Mouse (Mus musculus): Measurements from ENCODE around the gene Arhgap24.
A peak's percentile ranks its signal among the peaks of the same experiment; 100 is the strongest.
"Not testable (repeated sequence)": the region's sequence is repeated elsewhere in the genome, so short reads cannot be mapped to it uniquely, and the experiment has no call there.

Gene Arhgap24

DNA sequence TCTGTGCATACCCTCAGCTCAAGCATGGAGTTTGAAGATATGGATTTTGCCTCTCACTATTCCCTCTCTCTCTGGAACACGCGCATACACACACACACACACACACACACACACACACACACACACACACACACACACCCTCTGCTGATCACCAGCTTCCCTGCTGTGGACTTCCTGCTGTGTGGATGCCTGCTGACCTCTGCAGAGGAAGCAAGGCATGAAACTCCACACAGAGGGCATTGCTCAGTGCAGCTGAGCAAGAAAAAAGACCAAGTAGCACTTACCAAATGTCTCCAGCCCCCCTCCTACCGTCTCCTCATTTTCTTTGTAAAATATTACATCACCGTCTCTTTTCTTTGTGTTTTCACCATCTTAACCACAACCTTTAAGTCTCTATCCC, 310.1 kb downstream of the Arhgap24 start:
- DNase-seq (ENCODE audit: low spot score in 2 of 2): no peak

DNA sequence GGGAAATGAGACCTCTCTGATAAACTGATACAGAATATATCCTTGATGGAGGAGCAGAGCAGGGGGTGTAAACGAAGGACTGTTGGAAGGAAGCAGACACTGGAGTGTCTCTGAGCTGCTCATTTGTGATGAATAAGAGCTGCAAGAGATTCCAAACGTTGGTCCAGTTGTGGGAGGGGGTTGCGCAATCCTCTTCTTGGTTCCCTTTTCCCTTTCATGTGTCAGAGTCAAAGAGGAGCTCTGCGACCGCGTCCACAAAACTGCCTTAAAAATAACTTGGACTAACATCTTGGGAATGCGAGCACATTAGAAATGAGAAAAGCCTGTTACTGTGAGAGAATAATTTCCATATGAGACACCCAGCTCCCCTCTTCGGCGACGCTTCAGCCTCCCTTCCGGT, 312.3 kb downstream of the Arhgap24 start:
- DNase-seq (ENCODE audit: low spot score in 2 of 2): no peak

DNA sequence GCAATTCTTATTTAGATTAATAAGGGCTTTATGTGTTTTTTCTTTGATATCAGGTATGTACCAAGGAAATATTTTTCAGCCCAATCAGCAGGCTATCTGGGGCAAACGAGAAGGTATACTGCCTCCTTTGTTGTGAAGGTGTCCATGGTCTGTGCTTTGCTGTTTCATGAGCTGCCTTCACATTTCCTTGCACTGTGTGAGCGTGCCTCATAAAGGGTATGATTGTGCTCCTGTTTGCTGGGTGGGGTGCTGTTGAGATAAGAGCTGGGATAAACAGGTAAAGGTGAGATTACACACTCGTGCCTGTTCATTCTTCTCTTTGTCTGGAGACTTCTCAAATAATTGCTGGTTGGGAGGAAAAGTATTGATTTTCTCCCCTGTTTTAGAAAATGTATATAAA, 320.3 kb downstream of the Arhgap24 start:
- DNase-seq (ENCODE audit: low spot score in 2 of 2): no peak

DNA sequence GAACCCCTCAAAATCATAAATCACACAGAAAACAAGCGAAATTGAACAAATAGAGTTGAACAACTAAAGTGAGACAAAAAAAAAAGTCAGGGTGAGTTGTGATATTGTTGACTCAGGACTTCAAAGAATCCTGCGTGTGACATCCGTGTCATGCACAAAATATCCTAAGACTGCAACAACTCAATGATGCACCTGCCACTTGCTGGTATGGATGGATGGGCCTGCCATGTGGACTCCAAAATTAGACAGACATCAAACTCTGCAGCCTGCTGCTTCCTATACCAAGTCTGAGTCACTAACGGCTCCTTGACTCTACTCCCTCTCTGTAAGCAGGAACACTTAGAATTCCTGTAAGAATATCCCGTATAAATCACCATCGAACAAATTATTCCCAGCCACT, 321.6 kb downstream of the Arhgap24 start:
- DNase-seq (ENCODE audit: low spot score in 2 of 2): no peak

DNA sequence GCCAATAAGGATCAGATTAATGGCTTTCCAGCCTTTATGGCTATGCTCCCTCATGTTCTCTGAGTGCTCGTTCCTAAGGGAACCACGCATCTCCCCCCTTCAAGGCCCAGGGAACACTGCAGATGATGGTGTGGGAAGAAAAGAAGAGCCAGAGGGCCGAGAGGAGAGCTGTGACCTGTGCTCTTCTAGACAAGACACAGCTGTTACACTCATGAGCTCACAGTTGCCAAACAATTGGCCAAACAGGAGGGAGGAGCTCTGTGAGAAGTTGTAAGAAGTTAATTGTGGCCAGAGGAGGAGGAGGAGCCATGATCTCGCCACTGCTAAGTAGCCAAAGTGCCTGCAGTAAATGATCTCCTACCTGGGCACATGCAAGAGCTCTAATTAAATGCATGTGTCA, 322.5 kb downstream of the Arhgap24 start:
- no peak for DNase-seq (ENCODE audit: low spot score in 2 of 2)

DNA sequence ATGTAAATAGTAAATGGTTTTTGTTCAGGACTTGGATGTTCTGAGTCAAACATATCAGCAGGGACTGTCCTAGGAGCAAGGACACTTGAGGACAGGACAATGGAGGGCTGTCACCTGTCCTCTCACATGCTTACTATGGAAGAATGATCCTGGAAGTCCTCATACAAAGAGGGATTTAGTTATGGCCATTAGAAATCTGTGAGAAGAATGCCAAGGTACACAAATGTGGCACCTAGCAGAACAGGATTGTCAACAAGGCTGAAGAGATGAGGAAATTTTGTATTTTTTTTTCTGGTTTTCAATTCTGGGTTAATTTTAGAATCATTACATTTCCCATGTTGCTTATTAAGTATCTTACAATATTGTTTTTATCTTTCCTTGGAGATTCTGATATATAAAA, 326.3 kb downstream of the Arhgap24 start:
- no peak for DNase-seq (ENCODE audit: low spot score in 2 of 2)

DNA sequence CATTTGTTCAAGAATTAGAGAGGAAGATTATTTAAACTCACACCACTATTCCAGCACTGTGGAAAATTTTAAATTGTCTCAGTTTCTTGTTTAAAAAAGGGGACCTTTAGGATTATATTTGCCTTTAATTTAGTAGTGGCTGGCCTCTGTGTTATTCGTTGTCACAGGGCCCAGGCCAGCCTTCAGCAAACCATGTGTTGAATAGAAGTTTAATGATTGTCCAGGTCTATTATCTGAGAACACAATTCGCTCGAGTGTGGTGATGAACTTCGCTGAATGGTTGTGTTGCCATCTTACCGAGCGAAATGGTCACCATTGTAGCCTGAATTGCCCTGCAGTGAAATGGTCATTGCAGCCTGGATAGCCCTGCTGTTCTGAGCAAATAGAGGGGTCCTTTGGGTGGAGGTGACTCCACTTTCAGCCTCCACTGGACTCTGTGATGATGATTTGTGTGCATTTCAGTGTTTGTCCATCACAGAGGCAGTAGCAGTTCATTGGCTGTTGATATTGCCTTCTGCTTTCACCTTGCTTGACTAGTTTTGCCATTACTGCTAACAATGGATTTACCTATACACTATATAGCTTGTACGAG, 329.3 kb downstream of the Arhgap24 start:
- no peak for DNase-seq (ENCODE audit: low spot score in 2 of 2)

DNA sequence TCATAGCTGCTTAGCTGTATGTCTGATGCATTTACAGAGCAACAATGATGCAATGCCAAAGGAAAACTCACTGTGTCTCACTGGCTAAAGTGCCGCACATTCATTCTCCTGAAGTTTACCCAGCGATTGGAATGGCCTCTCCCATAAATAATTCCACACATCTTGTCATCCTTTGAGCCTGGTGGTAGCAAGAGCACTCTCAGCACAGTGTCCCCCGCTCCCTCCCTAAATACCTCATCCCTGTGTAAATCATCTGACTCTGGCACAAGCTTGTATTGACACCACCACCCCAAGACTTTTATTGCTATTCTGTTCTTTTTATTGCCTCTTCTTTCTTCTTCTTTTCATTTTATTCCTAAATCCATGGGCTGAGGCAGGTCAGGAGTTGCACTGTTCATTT, 332.1 kb downstream of the Arhgap24 start:
- DNase-seq (ENCODE audit: low spot score in 2 of 2): no peak

DNA sequence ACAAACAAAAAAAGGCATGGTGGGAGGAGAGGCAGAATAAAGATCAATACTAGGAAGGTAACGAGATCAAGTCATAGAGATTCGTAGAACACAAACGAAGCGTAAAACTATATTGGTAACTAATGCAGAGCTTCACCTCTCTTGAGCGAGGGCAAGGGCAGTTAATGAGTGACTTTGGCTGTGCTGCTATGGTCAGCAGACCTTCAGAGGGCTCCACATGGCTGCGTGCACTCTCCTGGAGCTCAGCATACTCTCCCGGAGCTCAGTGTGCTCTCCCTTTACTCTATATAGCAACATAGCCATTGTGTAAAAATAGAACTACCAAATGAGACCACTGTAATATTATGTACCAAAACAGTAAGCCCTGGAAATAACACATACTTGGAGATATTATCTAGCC, 336.4 kb downstream of the Arhgap24 start:
- no peak for DNase-seq (ENCODE audit: low spot score in 2 of 2)

DNA sequence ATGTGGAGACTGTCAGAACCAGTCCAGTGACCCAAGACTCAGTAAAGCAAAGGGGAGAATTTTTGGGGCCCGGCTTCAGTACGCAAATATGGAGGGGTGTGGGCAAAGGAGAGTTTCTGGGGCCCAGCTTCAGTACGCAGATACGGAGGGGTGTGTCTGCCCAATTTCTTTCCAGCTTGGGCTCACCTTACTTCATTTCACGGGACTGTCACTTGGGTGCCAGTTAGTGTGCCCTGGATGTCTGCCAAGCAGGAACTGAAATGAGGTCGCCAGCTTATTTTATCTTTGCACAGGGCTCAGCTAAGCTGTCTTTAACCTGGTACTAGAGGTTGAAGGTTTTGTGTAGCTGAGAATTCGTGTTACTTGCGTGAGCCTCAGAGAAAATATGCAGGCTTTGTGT, 344.3 kb downstream of the Arhgap24 start:
- DNase-seq (ENCODE audit: low spot score in 2 of 2): no peak

DNA sequence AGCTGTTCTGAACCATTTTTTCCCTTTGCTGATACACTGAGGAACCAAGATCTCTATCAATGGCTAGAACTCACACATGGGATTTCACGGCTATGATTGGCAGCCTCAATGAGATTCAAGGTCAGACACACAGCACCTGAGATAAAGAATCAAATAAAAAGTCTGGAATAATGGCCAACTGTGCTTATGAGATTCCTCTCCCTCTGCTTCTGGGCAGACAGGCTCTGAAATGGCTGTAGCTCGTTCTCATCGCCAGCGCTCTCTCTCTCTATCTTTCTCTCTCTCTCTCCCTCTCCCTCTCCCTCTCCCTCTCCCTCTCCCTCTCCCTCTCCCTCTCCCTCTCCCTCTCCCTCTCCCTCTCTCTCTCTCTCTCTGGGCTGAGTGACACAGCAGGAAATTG, 357.9 kb downstream of the Arhgap24 start:
- no peak for DNase-seq (ENCODE audit: low spot score in 2 of 2)

DNA sequence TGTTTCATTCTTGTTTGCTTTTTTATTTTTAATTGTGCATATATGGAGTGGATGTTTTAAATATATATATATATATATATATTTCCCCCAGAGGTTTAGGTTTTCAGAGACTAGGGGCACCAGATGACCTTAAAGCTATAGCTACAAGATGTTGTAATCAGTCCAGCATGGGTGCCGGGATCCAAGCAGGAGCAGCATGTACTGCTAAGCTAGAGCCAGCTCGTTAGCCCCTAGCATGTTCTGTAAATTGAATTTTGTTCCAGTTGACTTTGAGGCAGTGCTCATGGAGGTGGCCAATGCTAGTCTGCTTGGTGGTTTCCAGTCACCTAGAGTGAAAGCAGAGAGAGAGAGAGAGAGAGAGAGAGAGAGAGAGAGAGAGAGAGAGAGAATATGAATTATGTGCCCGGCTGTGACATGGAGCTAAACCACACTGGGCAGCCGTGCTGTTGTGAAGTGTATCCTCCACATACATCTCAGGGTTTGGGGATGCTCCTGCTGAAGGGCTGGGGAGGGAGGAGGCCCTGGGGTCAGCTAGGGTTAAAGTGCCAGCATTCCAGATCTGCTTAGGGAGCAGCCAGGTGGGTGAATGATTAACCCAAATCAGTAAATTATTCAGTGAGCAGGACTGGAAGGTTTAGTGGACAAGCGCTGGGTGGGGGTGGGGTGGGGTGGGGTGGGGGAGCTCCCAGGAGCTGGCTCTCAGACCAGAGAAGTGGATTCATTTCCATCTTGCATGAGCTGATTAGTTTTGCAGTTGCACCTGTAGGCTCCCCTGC, 362.9 kb downstream of the Arhgap24 start:
- no peak for DNase-seq (ENCODE audit: low spot score in 2 of 2)

DNA sequence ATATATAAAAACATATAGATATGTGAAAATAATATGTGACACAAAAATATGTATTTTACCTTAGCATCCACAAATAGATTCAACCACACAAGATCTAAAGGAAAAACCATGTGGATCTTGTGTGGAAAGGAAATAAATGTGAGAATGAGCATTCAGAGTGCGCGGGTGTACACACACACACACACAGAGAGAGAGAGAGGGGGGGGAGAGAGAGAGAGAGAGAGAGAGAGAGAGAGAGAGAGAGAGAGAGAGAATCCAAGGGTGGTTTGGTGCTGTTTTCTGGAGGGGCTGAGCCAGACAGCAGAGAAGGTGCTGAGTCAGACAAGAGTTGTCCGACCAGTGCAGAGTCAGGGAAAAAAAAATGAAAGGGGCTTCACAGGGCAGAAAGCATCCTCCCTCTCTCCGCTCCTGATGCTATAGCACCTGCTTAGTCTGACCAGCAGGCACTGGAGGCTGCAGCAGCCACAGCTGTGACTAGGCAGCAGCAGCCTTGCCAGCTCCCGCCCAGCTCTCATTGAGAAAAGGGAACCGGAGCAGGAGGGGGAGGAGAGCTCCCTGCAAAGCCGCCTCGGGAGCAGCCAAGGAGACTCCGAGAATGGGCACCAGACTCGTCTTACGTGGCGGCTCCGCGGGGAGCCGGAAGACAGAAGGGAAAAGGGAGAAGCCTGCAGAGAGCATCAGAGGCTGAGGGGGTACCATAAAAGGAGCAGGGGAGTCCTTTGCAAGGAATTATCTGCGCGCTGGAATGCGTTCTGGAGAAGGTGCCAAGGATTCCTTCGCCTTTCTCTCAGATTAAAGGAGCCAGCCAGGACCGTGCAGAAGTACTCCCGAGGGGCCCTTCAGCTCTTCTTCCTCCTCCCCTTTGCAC, 363.8 kb downstream of the Arhgap24 start:
- DNase-seq (ENCODE audit: low spot score in 2 of 2): peak; percentile 52 to 65

DNA sequence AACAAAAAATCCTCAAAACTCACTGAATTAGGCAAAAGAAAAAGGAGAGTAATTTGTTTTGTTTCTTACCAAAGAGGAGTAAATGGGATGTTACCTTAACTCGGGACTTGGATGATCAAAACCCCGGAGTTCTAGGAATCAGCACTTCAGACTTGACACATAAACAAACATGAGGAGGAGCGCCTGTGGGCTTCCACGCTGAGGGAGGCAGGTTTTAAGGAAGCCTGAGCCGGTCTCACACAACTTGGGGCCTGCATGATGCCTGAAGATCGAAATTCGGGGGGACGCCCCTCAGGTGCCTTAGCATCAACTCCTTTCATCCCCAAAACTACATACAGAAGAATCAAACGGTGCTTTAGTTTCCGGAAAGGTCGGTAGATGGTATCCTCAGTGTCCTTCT, 364.6 kb downstream of the Arhgap24 start:
- no peak for DNase-seq (ENCODE audit: low spot score in 2 of 2)

DNA sequence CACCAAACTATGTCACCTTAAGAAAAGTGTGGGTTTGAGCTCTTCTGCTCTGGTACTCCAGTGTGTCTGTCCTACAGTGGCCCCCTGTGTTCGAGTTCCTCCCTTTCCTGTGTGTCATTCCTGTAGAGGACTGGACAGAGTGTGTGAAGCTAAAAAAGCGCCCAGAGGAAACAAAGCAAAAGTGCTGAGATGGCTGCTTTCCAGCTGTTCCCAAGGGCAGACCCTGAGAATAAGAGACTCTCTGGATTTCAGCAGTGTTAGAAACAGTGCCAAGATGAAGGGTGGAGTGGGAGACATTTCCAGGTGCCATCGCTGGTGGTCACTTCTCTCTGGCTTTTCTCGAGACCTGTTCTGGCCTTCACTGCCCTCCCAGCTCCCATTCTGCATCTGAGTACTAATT, 366.7 kb downstream of the Arhgap24 start:
- DNase-seq (ENCODE audit: low spot score in 2 of 2): no peak

DNA sequence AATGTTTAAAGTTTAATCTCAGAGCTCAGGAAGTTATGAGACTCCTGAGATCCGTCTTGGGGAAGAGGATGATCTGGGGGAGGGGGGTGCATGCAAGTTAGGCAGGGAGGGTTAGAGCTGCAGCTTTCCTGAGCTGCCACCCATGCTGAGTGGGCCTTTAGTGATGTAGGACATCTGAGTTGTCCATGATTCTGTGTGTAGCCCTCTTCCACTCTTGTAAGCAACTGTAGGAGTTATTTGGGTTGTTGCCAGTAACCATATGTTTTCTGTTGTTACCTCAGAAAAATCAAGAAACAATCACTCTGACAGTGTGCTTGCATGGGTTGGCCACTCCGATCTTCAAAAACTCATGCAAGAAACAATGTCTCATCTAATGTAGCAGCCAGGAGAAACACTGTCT, 370.6 kb downstream of the Arhgap24 start:
- no peak for DNase-seq (ENCODE audit: low spot score in 2 of 2)

DNA sequence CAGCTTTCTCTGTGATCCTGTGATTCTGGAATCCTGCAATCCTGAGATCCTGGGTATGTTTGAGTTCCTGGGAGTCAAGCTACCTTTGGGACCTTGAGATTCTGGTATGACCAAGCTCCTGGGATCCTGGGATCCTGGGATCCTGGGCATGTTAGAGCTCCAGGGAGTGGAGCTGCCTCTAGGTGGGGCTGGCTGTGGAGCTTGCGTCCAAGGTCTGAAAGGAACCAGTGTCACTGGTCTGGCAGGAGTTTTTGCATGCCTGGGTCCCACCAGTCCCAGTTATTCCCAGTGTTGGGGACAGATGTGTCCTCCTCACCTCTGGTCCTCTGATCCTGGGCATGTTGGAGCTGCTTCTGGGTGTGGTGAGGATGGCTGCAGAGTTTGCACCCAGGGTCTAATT, 372.6 kb downstream of the Arhgap24 start:
- DNase-seq (ENCODE audit: low spot score in 2 of 2): no peak

DNA sequence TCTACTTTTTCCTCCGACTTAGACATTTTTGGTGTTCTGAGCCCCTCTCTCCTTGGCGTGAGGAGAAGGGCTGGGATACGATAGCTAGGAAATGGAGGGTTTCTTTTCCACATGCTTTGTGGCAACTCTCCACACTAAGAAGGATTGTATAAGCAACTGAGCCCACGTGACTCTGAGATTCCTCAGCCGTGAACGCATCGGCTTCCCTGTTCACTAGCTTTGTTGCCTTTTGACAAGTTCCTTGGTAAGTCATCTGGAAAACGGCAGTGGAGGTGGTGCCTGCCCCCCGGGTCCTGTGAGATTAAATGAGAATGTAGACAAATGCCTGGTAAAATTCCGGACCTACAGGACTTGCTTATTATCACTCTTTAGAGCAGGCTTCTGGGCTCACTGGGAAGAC, 374.6 kb downstream of the Arhgap24 start:
- DNase-seq (ENCODE audit: low spot score in 2 of 2): no peak

DNA sequence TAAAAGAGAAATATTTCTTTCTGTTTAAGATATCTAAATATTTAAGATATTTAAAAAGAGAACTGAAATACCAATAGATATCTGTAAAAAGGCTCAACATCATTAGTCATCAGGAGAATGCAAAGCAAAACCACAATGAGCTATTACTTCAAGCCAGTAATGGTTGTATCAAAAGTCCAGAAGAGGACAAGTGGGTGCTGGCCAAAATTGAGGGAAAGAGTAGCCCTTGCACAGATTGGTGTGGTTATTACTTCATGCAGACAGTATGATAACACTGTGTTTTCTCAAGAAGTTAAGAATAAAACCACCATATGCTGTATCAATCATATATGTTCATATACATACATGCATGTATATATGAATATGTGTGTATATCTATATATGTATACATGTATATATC, 376.9 kb downstream of the Arhgap24 start:
- no peak for DNase-seq (ENCODE audit: low spot score in 2 of 2)

DNA sequence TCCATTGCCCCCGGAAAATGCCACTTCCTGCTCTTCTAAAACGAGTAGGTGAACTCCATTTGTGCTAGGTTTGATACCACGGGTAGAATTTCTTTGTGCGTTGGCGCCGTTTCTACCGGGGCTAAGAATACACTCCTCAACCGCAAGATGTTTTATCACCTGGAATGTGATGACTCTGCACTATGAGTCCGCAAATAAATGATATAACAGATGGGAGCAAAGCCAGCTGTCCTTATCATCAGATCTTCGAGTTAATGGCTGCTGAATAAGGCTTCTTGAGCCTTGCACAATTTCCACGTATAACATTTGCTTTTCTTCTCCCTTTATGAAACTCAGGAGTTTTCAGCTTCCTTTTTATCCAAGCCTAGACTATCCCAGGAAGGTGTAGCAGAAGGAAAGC, 378.6 kb downstream of the Arhgap24 start:
- DNase-seq (ENCODE audit: low spot score in 2 of 2): no peak

DNA sequence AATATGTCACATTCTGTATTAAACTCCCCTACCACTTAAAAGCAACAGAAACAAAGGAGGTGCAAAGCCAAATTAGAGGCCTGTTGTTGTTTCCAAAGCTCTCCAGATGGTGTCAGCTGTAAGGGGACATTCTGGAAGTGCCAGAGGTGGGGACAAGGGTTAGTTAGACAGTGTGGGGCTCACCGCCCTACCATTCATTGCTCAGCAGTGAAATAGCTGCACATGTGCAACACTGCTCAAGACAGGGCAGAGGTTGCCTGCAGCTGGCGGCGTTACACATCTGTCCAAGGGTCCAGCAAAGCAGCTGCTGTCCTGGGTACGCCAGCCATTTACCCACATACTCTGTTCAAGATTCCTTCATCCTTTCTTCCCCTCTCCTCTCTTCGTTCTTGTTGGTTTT, 387.0 kb downstream of the Arhgap24 start:
- no peak for DNase-seq (ENCODE audit: low spot score in 2 of 2)

DNA sequence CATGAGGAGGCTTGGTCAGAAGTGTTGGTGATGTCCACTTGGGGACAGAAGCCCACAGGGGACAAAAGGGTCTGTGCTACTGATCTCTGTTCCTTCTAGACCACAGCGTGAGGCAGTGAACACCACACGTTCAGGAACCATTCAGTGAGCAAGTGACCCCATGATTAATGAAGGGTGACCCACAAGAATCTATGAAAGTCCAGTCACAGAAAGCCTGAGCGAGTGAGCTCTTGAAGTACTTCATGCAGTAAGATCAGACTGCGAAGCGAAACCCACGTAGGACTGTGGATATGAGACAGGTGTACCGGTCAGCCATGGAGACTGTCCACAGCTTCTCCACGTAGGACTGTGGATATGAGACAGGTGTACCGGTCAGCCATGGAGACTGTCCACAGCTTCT, 391.8 kb downstream of the Arhgap24 start:
- DNase-seq (ENCODE audit: low spot score in 2 of 2): not testable (repeated sequence)
